Mouse (Mus musculus) c-Kit-negative CD71-positive TER-119-positive erythroid progenitor cells, embryonic 14.5 days (primary cell): ENCODE measurements around the gene Aaed1.

Experiments used
- DNase-seq: peaks from one replicate; pipeline ENCODE4 v3.0.0-alpha.2; 2013; ENCODE audit warnings: low read depth, low spot score

Aaed1 gene

DNA sequence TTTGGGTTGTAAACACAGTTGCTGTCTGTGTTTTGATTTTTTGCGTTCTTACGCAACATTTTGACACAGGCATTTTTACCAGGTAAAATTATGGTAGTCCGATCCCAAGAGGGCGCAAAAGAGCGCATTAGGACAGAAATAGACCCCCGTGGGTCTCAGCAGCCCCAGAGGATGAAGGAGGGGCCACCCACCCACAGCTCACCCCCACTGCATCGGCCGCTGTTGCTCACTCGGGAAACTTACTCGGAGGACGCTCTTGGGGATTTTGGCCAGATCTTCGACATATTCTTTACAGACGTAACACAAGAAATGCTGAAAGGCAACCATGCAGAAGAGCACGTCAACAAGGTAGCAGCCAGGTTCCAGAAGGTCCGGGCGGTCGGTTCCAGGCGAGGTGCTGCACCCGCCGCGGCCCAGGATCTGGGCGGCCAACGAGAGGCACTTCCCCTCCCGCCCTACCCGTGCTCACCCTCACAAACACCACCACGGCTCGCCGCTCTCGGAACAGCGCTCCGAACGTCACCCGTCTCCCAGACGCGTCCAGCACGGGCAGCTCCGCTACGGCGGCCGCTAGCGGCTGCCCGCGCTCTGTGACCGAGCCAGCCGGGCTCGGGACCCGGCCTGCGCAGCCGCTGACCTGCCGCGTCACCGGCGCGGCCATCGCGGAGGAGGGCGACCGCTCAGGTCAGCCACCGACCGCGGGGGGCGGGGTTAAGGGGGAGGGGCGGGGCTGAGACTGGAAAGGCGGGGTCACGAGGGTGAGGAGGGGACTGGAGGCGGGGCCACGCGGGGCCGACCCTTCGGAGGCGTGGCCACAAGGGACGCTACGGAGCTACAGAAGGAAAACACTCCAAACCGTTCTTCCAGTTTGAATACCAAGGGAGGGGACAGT lies at the start of gene Aaed1:
Aaed1 (minus strand) TSS at position 687 of the 892 bp plus-strand sequence.
- peak; percentile 60 for DNase-seq

DNA sequence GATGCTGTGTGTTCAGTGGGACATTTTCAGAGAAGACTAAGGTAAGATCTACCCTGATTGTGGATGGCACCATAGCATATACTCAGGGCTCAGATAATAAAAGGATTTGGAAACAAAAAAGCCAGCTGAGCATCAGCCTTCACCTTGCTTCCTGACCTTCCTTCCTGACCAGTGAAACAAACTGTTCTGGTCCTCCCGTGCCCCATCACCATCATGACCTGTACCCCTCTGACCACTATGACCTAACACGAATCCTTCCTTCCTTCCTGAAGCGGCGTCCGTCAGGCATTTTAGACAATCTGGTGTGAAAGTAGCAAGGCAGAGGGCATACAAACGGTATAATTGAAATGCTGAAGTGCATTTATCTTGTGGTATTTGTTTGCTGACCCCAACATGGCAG lies 49.6 kb upstream of the Aaed1 start:
- no peak for DNase-seq

DNA sequence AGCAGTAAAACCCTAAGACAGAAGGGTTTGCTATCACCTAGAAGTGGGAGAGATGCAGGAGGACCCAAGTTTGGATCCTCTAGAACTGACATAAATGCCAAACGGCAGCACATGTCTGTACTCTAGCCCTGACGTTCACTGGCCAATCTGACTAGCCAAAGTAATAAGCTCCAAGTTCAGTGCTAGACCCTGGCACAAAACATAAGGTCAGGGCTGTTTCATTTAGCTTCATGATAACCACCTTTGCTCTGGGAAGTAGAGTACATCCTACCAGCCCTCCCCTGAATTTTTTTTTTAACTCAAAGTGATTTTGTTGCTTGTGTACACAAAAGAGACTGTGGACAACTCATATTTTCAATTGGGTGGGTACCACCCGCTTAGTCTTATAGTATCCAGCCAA lies 48.5 kb upstream of the Aaed1 start:
- no peak for DNase-seq

DNA sequence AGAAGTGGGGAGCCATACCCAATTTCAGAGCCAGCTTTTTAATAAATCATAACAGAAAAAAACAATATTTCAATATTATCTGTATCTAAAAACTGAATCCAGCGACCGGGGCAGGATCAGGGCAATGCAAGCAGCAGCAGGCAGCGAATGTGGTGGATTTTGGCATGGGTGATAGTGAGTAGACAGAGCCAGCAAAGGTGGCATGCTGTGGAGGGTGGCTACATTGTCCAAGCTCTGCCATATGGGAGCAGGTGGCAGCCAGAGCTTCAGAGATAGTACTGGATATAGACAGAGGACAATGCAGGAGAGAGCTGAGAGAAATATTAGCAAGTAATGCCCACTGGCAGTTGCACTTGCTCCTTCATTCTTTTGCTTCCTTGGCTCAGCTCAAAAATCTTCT lies 47.2 kb upstream of the Aaed1 start:
- DNase-seq = no peak

DNA sequence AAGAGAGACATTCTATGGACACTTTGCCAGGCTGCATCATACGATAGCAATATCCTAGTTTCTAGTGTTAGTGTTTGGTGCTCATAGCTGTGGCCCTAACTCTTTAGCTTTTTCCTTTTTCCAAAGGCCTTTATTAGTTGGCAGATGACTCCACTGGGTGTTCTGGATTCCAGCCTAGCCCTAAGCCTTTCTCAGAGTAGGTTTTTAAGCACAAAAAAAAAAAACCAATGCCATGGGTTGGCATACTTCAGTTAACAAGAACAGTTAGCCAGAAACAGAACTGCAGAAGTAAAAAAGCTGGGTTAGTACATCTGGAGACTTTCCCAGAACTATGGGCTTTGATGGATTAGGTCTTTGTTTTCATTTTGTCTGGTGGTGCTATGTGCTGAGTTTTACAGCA lies 46.0 kb upstream of the Aaed1 start:
- no peak for DNase-seq

DNA sequence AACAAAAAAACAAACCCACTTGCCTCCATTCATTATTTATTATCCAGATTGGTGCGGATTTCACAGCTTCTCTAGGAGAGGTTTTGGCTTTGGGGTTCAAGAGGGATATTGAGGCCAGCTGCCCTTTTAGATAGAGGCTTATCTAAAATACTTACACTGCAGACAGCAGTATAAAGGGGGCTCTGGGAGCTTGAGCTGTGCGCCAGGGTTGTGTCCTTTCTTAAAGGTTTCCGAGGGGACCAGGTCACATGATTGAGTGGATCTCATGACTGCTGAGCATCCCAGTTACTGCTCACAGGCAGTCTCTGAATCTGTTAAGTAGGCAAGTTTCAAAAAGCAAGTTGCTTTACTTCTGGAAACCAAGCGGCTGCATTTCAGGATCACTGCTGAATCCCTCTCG lies 44.9 kb upstream of the Aaed1 start:
- DNase-seq = no peak

DNA sequence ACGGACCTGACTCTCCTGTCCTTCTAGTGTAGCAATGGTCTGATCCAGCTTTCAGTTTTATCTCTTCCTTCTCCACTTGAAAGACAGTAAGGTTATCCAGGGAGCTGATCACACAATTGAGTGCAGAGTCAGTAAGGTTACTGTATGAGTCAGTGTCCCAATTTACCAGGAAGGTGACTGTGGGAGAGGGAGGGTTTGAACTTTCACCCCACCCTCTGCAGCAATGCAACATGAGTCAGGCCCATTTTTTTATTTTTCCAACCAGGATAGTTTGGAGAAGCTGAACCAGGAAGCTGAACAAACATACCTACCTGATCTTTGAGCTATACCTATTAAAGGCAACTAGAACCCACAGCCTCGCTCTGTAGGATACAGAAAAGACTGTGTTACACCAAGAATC lies 37.0 kb upstream of the Aaed1 start:
- DNase-seq = no peak

DNA sequence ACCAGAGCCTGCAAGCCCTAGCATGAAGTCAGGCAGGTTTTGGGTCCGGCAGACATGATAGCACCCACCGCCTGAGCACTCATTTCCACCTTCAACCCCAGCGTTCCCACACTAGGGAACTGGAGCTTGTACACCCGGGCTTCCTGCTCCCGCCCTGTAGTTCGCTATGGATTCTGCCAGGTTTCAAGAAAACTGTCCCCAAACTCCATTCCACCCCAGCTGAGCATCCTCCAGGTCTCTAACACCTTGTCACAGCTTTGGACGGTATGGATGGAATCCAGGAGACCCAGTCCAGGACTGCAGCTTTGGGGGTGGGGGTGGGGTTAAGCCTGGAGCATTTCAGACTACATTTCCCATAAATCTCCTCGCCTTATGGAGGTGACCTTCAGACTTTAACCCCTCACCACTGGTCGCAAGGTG lies 31.6 kb upstream of the Aaed1 start:
- DNase-seq = no peak

DNA sequence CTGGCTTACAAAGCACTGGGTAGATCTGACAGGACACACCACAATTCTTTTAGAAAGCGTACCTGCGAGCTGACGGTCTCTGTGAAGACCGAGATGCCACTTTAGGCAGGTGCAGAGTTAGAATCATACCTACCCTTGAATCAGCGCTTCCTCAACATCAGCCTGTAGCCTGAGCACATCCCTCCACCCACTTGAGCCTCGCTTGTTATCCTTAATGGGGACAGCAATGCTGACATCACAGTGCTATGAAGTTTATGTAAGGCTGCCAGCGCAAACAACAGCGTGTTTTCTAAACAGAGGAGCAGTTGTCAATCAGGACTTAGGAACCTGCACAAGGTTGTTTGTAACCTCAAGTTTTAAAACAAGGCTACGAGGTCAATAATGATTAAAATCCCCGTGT lies 31.1 kb upstream of the Aaed1 start:
- no peak for DNase-seq

DNA sequence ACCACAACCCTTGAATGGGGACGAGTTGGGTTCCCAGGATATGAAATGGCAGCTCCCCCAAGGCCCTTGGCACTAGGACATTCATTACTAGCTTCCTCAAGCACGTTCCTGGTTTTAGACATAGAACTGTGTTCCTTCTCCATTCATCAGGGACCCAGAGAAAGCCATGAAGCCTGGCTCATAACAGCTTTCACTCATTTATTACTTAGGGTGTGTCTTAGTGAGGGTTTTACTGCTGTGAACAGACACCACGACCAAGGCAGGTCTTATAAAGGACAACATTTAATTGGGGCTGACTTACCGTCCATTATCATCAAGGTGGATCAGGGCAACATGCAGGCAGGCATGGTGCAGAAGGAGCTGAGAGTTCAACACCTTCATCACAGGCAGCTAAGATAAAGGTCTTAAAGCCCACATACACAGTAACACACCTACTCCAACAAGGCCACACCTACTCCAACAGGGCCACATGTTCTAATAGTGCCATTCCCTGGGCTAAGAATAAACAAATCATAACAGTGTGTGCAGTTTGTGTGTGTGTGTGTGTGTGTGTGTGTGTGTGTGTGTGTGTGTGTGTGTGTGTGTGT lies 23.1 kb upstream of the Aaed1 start:
- DNase-seq = no peak

DNA sequence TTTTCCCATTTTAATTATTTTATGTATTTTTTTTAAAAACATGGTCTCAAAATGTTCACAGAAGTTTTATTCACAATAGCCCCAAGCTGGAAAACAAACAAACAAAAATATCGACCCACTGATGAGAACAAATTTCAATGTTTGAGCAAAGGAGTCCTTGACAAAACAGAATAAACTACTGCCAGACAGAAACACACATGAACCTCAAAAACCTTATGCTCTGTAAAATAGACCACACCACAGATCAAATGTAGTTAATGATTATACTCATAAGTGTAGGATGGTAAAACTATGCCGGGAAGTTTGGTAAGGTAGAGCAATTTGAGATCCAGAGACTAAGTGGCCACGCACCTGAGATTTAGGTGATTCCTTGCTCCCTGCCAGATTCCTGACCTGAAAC lies 20.6 kb upstream of the Aaed1 start:
- DNase-seq = no peak

DNA sequence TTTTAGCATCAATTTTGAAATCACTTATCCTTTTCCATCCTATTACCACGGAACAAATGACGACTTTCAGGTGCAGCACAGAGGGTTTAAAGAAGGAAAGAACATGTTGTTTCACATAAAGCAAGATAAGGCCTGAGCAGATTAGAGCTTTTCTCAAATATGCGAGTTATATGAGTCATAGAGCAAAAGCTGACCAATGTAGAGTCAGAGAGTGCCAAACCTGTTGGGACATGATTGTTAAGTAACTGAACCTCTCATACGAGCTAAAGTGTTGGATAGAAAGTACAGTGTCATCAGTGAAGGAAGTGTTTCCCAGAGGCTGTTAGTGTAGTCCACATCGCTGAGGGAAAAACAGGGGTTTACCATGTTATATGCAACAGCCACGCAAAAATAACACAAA lies 19.8 kb upstream of the Aaed1 start:
- DNase-seq = no peak

DNA sequence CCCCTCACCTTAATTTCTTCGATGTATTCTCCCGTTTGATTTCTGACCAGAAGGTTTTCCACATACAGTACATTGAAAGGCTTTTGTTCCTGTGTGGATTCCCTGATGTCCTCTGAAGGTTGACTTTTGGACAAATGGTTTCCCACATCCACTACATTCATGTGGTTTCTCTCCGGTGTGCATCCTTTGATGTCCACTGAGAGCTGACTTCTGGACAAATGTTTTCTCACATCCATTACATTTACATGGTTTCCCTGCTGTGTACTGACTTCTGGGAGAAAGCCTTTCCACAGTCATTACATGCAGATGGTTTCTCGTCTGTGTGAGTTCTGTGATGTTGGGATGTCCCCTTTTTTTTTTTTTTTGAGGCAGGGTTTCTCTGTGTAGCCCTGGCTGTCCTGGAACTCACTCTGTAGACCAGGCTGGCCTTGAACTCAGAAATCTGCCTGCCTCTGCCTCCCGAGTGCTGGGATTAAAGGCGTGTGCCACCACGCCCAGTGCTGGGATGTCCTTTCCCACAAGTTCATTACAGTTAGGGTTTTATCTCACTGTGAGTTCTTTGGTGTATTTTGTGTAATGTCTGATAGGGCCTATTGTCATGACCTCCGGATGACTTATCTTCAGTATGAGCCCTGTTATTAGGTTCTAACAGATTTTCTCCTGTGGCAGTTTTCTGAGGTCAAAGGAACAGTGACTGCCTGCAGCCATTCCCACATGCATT lies 10.2 kb upstream of the Aaed1 start:
- DNase-seq = no peak

DNA sequence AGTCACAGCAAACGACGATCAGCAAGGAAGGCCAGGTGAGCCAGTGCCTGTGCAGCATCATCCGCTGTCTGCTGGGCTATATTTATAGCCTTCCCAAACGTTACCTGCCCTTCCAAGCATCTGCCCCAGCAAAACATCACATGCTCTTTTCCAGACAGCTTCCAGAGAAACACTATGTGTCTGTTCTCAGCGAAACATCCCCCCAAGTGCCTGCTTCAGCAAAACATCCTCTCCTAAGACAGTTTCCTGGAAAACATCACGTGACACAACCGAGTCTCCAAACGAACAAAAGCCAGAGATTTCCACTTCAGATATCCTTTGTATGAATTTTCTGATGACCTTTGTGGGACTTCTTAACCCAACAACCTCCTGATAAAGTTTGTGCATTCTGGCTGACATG lies 7.8 kb upstream of the Aaed1 start:
- no peak for DNase-seq

DNA sequence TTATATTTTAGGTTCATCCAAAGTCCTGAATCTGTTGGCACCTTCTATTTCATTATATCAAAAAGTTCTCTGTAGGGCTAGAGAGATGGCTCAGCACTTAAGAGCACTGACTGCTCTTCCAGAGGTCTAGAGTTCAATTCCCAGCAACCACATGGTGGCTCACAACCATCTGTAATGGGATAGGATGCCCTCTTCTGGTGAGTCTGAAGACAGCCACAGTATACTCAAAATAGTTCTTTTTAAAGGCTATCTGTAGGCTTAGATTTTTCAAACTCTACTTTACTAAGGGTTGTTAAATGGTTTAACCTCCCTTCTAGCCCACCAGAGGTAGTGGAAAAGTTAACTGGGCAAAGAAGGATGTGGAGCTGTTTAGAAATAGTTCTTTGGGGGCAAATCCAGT lies 7.3 kb upstream of the Aaed1 start:
- DNase-seq = no peak

DNA sequence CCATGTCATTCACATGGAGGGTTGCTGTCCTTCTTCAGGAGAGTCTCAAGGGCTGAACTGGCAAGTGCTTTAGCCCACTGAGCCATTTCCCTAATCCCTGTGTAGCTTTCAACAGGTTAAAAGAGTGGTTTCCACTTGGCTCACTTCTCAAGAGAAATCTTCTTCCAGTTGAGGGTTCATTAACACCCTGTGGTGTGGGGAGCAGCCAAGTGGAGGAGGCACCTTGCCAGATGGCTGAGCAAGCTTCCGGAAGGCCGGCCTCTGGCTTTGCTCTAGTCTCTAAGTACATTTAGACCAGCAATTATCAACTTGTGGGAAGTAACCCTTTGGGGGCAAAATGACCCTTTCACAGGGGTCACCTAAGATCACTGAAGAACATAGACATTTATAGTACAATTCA lies 5.8 kb upstream of the Aaed1 start:
- no peak for DNase-seq

DNA sequence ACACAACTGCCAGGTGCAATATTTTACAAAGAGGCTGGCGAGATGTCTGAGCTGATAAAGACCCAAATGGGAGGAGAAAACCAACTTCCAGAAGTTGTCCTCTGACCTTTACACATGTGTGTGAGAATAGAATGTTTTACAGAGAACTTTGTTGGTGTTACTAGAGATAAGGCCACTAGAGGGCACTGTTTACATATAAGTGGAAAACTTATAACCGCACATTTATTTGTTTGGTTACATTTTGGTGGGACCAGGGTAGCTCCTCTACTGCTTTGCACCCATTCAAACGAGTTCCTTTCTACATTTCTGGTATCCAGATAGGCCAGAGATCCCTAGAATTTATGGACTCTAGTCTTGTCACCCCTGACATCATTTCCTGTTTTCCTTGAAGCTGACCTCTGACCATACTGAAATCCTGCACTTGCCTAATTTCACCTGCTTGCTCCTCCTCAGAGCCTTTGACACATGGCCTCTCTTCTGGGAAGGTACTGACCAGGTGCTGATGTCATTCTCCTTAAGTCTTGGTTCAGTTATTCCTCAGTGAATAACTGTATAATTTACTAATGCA lies 3.1 kb upstream of the Aaed1 start:
- peak; percentile 60 for DNase-seq

DNA sequence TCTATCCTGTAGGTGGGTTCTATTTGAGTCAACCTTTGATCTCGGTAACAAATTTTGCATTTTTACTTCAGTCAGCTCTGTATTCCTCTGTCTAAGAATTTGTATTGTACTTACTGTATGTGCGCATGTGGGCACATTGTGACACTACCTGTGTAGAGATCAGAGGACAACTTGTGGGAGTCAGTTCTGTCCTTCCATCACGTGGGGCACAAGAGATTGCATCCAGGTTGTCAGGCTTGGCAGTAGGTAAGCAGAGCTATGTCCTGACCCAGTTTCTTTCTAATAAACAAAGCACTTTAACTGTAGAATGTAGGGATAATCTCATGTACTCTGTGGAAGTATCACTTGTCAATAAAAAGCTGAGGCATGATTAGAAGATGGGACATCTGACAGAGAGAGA lies 1.5 kb upstream of the Aaed1 start:
- no peak for DNase-seq

DNA sequence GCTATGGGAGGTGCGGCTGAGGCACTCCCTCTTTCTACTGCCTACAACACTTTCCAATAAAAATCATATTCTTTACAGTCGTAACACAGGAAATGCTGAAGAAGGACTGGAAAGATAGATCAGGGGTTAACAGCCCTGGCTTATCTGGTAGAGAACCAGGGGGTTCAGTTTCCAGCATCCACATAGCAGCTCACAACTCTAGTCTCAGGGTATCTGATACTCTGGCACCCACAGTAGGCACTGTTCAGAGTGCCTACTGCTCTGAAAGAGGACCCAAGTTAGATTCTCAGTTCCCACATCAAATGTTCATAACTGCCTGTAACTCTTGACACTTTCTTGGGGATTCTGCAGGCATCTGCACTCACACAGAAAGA lies 393 bp upstream of the Aaed1 start:
- no peak for DNase-seq

DNA sequence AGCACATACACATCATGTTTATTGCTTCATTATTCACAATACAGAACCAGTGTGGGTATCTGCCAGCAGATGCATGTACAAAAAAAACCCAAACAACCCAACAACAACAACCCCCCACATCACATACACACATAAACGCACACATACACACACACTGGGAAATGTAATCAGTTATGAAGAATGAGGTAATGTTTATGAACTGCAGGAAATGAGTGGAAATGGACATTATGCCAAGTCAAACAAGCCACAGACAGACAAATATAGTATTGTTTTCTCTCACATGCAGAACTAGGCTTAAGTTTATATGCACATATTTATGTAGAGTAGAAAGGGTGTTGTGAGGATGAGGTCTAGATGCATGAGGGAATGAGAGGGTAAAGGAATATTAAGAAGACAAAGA lies 1.2 kb downstream of the Aaed1 start:
- DNase-seq = no peak

DNA sequence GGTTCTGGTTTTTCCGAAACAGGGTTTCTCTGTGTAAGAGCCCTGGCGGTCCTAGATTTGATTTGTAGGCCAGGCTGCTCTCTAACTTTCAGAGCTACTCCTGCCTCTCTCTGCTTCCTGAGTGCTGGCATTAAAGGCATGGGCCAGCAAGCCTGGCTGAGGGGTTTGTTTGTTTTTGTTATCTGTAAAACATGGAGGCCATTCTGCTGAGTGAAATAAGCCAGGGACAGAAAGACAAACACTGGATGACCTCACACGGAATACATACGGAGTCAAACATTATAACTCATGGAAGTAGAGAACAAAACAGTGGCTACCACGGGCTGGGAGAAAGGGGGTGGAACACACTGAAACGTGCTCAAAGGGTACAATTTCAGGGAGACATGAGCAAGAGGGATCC lies 1.9 kb downstream of the Aaed1 start:
- no peak for DNase-seq

DNA sequence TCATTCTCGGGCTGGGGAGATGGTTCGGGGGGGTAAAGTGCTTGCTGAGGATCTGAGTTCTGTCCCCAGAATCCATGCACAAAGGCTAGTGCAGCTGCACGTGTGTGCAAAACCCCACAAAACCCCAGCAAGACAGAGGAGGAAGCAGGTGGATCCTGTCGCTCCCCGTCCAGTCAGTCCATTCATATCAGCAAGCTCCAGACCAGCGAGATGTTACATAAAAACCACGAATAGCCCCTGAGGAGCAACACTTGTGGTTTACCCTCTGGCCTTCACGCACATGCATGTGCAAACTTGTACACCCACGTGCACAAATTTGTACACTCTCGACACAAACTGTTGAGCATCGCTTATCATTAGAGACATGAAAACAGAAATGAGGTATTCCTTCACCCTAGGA lies 2.7 kb downstream of the Aaed1 start:
- no peak for DNase-seq

DNA sequence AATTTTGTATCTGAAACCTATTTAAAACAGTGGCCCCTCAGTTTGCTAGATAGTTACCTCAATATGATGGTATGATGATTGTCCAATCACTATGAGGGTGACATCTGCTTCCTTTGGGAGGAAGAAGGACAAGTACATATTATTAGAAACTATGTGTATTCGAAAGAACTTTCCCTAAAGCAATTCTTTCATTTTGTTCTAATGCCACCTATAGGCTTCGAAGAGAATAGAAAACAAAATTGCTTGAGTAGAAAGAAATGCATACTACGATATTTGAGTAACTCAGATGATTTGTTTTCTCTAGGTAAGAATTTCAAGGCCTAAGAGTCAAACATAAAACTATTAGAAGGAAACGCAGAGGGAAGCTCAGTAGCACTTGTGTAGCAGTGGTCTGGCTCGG lies 3.5 kb downstream of the Aaed1 start:
- no peak for DNase-seq
